Mouse (Mus musculus): ENCODE data around the gene Zfp69.

Zfp69 gene

GRCm38 (mm10) chr4:120951428-120951973 is at the start of gene Zfp69:
Zfp69 (minus strand) TSS chr4:120951699.
- peak; percentile 88 for DNase-seq

GRCm38 (mm10) chr4:121001042-121001441 is 49.5 kb upstream of the Zfp69 start:
- DNase-seq = no peak

GRCm38 (mm10) chr4:120995911-120996310 is 44.4 kb upstream of the Zfp69 start:
- DNase-seq = no peak

- no peak for DNase-seq
Observed at GRCm38 (mm10) chr4:120993025-120993424, 41.5 kb upstream of the Zfp69 start.

GRCm38 (mm10) chr4:120992284-120992683 is 40.8 kb upstream of the Zfp69 start:
- no peak for DNase-seq

- DNase-seq = no peak
Observed at GRCm38 (mm10) chr4:120987319-120987718, 35.8 kb upstream of the Zfp69 start.

GRCm38 (mm10) chr4:120986446-120986845 is 34.9 kb upstream of the Zfp69 start:
- peak; percentile 44 for DNase-seq

- no peak for DNase-seq
Observed at GRCm38 (mm10) chr4:120978221-120978620, 26.7 kb upstream of the Zfp69 start.

- DNase-seq = peak; percentile 21
Observed at GRCm38 (mm10) chr4:120975428-120975734, 23.9 kb upstream of the Zfp69 start.

- peak; percentile 80 for DNase-seq
Observed at GRCm38 (mm10) chr4:120974711-120975427, 23.4 kb upstream of the Zfp69 start.

GRCm38 (mm10) chr4:120971842-120972241 is 20.3 kb upstream of the Zfp69 start:
- no peak for DNase-seq

GRCm38 (mm10) chr4:120969382-120970146 is 18.1 kb upstream of the Zfp69 start:
- DNase-seq = peak; percentile 56

GRCm38 (mm10) chr4:120968486-120968885 is 17.0 kb upstream of the Zfp69 start:
- DNase-seq = no peak

- DNase-seq = no peak
Observed at GRCm38 (mm10) chr4:120955586-120955985, 4.1 kb upstream of the Zfp69 start.

GRCm38 (mm10) chr4:120953667-120954066 is 2.2 kb upstream of the Zfp69 start:
- no peak for DNase-seq

- no peak for DNase-seq
Observed at GRCm38 (mm10) chr4:120953038-120953437, 1.5 kb upstream of the Zfp69 start.

- peak; percentile 26 for DNase-seq
Observed at GRCm38 (mm10) chr4:120952163-120952562, 664 bp upstream of the Zfp69 start.

- no peak for DNase-seq
Observed at GRCm38 (mm10) chr4:120950763-120951427, 604 bp downstream of the Zfp69 start.

GRCm38 (mm10) chr4:120948938-120949337 is 2.6 kb downstream of the Zfp69 start:
- peak; percentile 62 for DNase-seq

GRCm38 (mm10) chr4:120935006-120935405 is 16.5 kb downstream of the Zfp69 start:
- peak; percentile 86 for DNase-seq

GRCm38 (mm10) chr4:120930736-120931135 is 20.8 kb downstream of the Zfp69 start:
- DNase-seq = no peak

GRCm38 (mm10) chr4:120928686-120929085 is 22.8 kb downstream of the Zfp69 start:
- no peak for DNase-seq

GRCm38 (mm10) chr4:120925386-120925785 is 26.1 kb downstream of the Zfp69 start:
- peak; percentile 75 for DNase-seq

Data from kidney, adult 9 months (tissue).